Mouse (Mus musculus) gastrocnemius, postnatal 14 days (tissue): ENCODE measurements at regions not wholly inside any gene's neighbourhood (a gene's known extent, or its start where the extent isn't known, plus 50 kb on each side); places are given as distances from the start of the nearest gene placed in this dataset.

Experiments
- DNase-seq: peaks from one replicate; pipeline ENCODE4 v3.0.0; 2021; ENCODE audit warnings: mixed read lengths
- intact Hi-C: fragments of 180-260 bp; cut with DNase I; formaldehyde crosslinking; loops from one replicate; pipeline ENCODE4 v1.15.1; 2025; ENCODE audit warnings: low total_unique reads

DNA sequence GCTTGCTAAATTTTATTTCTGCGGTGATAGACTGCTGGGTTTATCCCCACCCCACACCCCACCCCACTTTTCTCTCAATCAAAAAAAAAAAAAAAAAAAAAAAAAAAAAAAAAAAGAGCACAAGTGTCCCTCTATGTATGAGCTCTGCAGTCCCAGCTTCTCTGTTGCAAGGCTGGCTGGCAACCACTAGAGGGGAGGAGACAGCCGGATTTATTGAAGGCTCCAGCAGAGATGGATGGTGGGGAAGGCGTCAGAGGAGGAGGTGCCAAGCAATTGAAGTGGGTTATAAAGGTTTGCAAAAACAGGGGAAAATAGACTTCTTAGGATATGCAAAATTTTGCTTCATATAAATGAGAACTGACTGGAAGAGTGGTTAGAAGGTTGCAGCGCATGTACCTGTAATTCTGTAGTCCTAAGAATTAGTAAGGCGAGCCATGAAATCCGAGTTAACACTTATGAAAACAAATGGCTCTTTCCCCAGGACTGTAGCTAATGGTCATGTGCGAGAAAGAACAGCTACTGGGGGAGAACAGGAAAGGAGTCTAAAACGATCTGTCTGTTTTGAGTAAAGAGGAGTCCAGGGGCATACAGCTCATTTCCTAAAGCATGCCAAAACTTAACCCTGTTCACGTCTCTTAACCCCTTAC is 885.1 kb upstream of the Pou3f3 start:
- intact Hi-C loops = no loop called here
- DNase-seq = peak; percentile 24

DNA sequence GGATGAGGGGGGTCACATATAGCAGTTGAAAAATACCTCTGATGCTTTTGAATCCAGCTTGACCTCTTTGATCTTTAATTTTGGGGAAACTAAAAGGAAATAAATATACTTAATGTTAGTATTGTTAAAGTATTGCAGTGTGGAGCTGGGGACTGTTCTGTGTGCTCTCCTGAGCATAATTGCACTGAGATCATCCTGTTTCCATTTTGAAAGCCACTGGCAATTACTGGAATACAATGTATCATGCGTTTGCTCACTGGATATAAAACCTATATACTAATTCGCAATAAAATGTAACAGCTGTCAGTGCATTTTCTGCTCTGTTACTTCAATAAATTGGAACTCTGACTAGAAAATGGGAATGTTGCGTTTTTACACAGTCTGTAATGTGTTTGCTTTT is 884.4 kb upstream of the Pou3f3 start:
- intact Hi-C loops = no loop called here
- DNase-seq = no peak

DNA sequence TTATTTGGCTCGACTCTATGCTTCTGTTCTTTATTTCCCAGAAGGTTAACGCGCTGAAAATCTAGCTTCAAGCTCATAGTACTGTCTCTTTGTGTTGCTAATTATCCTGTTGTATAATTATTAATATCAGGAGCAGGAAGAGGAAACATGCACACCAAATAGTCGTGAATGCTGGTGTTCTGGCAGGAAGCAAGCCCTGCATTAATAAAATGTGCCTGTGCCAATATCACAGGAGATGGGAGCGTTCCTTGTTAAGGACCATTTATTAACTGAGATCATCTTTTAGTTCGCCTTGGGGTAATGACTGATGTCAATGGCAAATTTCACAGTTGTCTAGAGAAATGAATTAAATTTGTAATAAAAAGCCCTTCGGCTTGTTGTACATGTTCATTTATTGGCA is 883.5 kb upstream of the Pou3f3 start:
- DNase-seq = no peak
- intact Hi-C loops = no loop called here

DNA sequence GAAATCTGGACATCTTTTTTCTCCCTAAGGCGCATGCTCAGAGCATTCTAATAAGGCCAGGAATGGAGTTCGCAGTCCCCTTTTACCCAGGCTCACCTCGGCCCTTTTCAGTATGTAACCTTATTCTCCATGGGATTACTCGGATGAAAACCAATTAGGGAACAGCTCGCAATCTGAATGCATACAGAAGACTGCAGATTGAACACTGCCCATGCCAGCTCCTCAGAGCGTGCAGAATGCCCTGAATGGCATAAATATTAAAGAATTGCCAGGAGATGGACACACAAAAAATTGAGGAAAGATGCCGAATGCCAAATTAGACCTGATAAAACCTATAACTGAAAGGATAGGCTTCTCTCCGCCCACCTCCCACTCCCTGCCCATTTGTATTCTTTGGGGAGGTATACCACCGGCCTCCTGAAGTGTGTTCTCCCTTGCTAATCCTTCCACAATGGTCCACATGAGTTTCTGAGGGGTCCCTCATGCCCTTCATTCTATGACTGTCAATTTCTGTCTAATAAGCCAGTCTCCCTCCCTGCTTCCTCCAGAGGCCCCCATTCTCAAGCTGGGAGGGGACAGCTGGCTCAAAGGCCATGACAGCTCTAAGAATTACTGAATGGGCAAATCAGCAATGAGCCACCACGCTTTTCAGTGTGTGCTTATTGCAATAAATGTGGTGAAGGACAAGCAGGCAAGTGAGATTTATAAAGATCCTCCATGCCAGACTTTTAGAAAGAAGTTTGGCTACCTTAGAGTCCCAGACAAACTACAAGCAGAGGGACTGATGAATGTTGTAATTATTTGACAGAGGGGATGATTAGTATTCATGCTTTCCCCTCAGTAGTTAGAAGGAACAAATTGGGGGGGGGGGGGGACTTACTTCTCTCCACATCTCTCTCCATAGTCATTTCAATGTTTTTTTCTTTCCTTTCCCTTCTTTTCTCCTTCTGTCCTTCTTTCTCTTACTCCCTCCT is 881.2 kb upstream of the Pou3f3 start:
- DNase-seq = no peak
- intact Hi-C loops = no loop called here

DNA sequence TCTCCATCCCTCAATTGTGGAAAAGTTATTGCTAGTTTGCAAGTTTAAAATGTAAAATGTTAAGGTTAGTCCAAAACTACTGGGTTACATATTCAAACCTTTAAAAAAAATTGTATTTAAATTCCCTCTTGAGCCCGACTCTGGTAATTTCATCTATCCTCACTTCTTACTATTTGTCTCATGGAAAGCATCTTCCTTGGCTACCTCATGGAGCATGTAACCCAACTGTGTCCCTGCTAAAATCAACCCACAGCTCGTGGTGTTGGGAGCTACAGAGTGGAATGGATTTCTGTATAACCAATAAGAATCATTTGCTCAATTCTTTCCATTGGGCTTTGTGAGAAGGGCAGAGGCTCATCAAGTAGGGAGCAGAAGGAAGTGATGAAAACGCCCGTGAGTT is 880.5 kb upstream of the Pou3f3 start:
- DNase-seq = no peak
- intact Hi-C loops = no loop called here

DNA sequence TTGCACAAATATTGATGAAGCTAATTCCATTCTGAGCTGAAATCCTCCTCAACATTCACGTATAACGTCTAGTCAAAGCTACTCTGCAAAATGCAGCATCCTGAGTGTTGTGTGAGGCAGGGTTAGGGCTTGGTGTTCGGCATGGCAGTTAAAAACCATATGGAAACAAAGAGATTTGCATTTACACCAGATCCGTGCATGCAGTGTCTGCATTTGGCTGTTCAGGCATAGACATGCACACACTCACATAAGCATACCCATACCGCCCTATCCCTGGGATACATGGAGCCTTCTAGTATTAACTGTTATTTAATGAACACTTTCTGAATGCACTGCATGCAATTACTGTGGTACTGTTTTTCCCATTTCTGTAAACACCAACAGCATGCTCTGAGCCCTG is 872.8 kb upstream of the Pou3f3 start:
- intact Hi-C loops = no loop called here
- DNase-seq = no peak

DNA sequence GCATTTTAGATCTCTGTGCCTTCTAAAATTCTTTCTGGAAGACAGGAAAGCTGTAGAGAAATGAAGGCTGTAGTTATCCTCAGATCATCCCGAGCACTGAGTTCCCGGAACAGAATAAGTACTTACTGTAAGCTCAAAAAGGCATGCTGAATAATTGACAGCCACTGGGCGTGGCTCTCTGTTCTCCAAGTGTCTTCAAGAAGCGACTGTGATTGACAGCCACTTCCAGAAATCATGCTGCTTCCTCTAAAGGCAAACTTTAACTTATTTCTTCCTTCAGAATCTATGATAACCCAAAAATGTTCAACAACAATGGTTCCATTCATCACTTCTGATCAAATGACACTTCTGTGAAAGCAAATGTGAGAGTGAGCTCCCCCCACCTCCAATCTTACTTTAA is 870.3 kb upstream of the Pou3f3 start:
- intact Hi-C loops = no loop called here
- DNase-seq = no peak

DNA sequence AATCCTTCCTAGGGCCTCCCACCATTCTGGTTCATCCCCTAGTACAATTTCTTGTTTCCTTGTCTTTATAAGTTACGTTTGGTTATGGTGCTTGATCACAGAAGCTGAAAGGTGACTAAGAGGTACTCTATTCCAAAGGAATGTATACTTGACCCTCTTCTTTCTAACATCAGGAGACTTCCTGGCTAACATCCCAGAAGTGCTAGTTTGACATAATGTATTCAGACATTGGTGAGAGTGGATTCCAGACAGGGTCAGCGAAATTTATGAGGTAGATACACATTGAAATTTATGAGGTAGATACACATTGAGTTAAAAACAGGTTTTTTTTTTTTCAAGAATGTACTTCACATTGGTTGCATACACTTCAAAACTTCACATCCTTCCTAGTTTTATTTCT is 863.9 kb upstream of the Pou3f3 start:
- intact Hi-C loops = no loop called here
- DNase-seq = no peak
